Mouse (Mus musculus) embryonic facial prominence, embryonic 14.5 days (tissue): Measurements from ENCODE around the gene Rerg. TPM values are rescaled to one million over a fixed set of nuclear protein-coding genes. Genes with fewer than 3 reads are reported as not detected.

Source experiments
- ATAC-seq: fragments of 200-750 bp; cut with Nextera tagmentation; 2 replicates; pipeline ENCODE4 v1.8.0; 2017; ENCODE audit warnings: low read depth, moderate number of reproducible peaks, moderate TSS enrichment
- DNase-seq: peaks from one replicate; pipeline ENCODE4 v3.0.0-alpha.2; 2015; ENCODE audit warnings: low spot score
- H3K27ac ChIP-seq: fragments of 300-500 bp; sonication (generic); replicated peaks from 2 replicates; pipeline ENCODE4 v1.5.1; 2014; ENCODE audit warnings: low read depth, mild to moderate bottlenecking, low read length, moderate library complexity
- H3K27me3 ChIP-seq: fragments of 300-500 bp; sonication (generic); replicated peaks from 2 replicates; pipeline ENCODE4 v1.6.1; 2014; ENCODE audit warnings: low read length; ENCODE audit not compliant: control insufficient read depth, insufficient read depth
- H3K36me3 ChIP-seq: fragments of 300-500 bp; sonication (generic); 2 replicates; pipeline ENCODE4 v1.6.1; 2014; ENCODE audit warnings: low read length, mixed read lengths; ENCODE audit not compliant: control insufficient read depth, insufficient read depth
- H3K4me1 ChIP-seq: fragments of 300-500 bp; sonication (generic); 2 replicates; pipeline ENCODE4 v1.6.1; 2014; ENCODE audit warnings: antibody characterized with exemption, low read length; ENCODE audit not compliant: control insufficient read depth, insufficient read depth
- H3K4me2 ChIP-seq: fragments of 300-500 bp; sonication (generic); 2 replicates; pipeline ENCODE4 v1.6.1; 2014; ENCODE audit warnings: low read depth, mild to moderate bottlenecking, low read length, moderate library complexity, mixed read lengths
- H3K4me3 ChIP-seq: fragments of 300-500 bp; sonication (generic); 2 replicates; pipeline ENCODE4 v1.5.1; 2014; ENCODE audit warnings: low read depth, mild to moderate bottlenecking, low read length
- H3K9ac ChIP-seq: fragments of 300-500 bp; sonication (generic); 2 replicates; pipeline ENCODE4 v1.6.1; 2014; ENCODE audit warnings: low read depth, mild to moderate bottlenecking, low read length, moderate library complexity, mixed read lengths
- H3K9me3 ChIP-seq: fragments of 300-500 bp; sonication (generic); 2 replicates; pipeline ENCODE4 v1.6.1; 2016; ENCODE audit warnings: low read length; ENCODE audit not compliant: control insufficient read depth
- WGBS: fragments of 180-500 bp; shearing (Covaris S2); extraction: QIAGEN DNeasy Blood & Tissue Kit; methylation state at CpG from one replicate; pipeline ENCODE4 v1.1.7; 2014; 5-methylcytosine and 5-hydroxymethylcytosine counted together
- polyA plus RNA-seq: library from polyadenylated mRNA; unstranded; fragments of >200 nt; fragmentation: Nextera tagmentation; extraction: Ambion mirVana; gene quantifications from 2 replicates; pipeline ENCODE4 v1.2.1, GENCODE M21; 2014

Rerg gene
- polyA plus RNA-seq, 1 experiment from 2014 or later: 26.0 TPM

DNA sequence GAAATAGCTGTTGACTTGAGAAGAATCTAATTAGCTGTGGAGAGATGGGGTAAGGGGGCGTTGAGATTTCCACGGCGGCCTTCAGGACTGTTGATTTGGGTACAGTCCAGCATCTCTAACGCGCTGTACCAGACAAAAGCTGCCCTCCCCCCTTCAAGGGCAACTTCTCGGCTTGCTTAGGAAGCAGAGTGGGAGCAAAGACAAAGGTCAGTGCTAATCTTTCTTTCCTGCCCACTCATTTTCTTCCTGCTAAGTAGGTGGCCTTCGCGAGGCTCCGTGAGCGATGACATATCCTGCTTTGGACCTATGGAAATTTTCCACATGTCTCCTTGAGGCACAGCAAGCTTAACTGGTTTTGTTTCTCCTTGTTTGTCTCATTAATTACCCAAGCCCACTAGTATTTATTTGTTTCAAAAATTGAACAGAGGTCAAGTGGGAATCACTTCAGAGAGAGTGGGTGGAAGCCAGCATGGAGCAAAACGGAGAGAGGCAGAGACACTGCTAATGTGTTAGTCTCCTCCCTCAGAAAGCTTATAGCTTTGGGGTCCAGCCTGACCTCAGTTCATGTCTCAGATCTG lies 25.2 kb downstream of the Rerg start:
- no peak overlapping the region for H3K4me2 ChIP-seq
- DNase-seq (no peak), ATAC-seq (no peak)
- H3K27me3 ChIP-seq: no peaks in the 10 kb centered on the region
- WGBS: 52% methylated on average over 11 of the region's 11 CpGs
- H3K4me3 ChIP-seq: no peak overlapping the region
- peaks cover 5% of the 10 kb centered on the region; the same call in 1 of the 2 replicates for H3K36me3 ChIP-seq
- no peak overlapping the region for H3K9ac ChIP-seq
- H3K9me3 ChIP-seq: no peaks in the 10 kb centered on the region
- H3K4me1 ChIP-seq: peaks cover 10% of the 10 kb centered on the region
- H3K27ac ChIP-seq: no peak overlapping the region

DNA sequence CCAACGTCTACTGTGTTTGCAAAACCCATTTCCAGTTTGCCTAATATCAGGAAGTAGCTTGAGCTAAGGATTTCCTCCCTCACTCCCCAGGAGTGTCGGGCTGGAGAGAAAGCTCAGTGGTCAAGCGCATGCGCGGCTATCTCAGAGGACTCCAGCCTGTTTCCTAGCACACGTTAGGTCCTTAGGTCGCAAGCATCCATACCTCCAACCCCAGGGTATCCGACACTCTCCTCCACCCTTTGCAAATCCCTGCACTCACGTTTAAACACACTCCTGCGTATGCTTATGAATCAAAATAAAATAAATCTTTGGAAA lies 25.8 kb downstream of the Rerg start:
- no peaks in the 10 kb centered on the region for H3K9me3 ChIP-seq
- H3K27me3 ChIP-seq: no peaks in the 10 kb centered on the region
- H3K36me3 ChIP-seq: peaks cover 5% of the 10 kb centered on the region; the same call in 1 of the 2 replicates
- ATAC-seq (no peak), DNase-seq (no peak)
- H3K9ac ChIP-seq: no peak overlapping the region
- WGBS: 88% methylated on average over 10 of the region's 10 CpGs
- no peak overlapping the region for H3K4me3 ChIP-seq
- no peak overlapping the region for H3K4me2 ChIP-seq
- peaks cover 10% of the 10 kb centered on the region for H3K4me1 ChIP-seq
- H3K27ac ChIP-seq: no peak overlapping the region

DNA sequence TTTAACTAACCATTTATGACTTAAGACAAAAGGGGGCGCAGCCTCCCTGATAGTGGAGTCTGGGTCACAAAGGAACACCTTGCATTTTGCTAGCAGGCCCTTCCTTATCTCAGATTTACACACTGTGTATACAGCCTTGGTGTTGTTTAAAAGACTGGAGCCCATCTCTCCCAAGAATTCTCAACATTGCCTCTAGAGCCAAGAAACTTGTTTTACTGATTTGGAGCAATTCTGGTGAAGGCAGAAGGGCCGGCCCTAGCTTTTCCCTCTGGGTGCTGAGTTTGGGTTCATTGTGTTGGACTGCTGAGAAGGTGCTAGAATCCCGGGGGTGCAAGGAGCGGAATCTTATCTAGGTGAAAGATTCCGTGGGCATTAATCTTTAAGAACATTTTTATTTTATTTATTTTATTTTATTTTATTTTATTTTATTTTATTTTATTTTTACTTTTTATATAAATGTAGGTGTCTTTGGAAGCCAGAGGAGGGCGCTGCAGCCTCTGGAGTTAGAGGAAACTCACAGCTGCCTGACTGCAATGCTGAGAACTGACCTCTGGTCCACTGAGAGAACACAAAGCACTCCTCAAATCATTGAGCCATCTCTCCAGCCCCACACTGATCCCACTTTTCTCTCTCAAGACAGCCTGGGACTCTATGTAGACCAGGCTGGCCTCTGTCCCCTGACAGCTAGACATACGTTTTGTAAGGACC lies 26.3 kb downstream of the Rerg start:
- no peak overlapping the region for H3K4me2 ChIP-seq
- H3K27me3 ChIP-seq: no peaks in the 10 kb centered on the region
- H3K9me3 ChIP-seq: no peaks in the 10 kb centered on the region
- ATAC-seq (no peak), DNase-seq (no peak)
- H3K36me3 ChIP-seq: peaks cover 5% of the 10 kb centered on the region; the same call in 1 of the 2 replicates
- 80% methylated on average over 7 of the region's 7 CpGs for WGBS
- H3K4me1 ChIP-seq: peaks cover 10% of the 10 kb centered on the region
- no peak overlapping the region for H3K9ac ChIP-seq
- peak overlapping the region; percentile 39; the same call in 1 of the 2 replicates for H3K27ac ChIP-seq
- H3K4me3 ChIP-seq: no peak overlapping the region

DNA sequence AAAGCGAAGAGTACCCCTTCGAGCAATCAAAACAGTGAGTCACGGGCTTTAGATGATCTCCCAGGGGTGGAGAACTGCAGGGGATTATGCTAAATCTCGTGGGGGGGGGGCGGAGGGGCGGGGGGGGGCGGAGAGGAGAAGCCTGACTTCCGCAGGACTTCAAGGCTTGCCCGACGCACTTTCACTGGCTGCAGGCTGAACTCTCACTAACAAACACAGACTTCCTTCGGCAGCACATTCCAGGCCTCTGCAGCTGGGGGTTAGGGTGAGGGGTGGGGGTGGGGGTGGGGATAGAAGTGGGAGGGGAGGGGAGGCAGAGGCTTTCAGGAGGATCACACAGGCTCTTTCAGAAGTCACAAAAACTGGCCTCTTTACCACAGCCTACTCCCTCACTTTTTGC lies 27.5 kb downstream of the Rerg start:
- Histone ChIP-seq H3K4me2 (peak overlapping the region; percentile 57), H3K4me3 (peak overlapping the region; percentile 28), H3K27me3 (no peaks in the 10 kb centered on the region), H3K9me3 (no peaks in the 10 kb centered on the region), H3K4me1 (peaks cover 10% of the 10 kb centered on the region), H3K9ac (peak overlapping the region; percentile 58), H3K36me3 (peaks cover 5% of the 10 kb centered on the region; the same call in 1 of the 2 replicates), H3K27ac (peak overlapping the region; percentile 77)
- DNase-seq (peak; percentile 91), ATAC-seq (peak; percentile 92)
- 0% methylated on average over 8 of the region's 11 CpGs for WGBS

DNA sequence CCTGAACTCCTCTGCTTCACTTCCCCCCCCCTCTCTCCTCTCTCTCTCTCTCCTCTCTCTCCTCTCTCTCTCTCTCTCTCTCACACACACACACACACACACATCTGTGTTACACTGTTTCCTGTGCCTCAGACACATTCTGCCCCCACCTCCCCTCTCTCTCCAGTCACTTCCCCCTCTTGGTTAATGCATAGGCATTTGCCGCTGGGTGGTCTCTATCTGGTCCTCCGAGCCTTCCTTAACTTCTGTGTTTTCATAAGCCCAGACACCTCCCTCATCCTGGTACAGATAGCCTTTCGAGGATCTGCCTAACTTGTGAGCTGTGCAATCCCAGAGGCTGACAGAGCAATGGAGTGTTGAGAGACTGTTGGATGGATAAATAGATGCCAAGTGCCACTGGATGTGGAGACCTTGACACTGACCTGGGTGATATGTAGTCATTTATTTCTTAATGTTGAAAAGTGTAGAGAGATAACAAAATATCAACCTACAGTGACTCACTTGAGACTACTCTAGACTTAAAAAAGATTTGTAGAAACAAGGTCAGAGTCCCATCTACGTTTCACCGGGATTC lies 29.0 kb downstream of the Rerg start:
- DNase-seq: no peak
- no peak overlapping the region for H3K27ac ChIP-seq
- WGBS: 53% methylated on average over 5 of the region's 5 CpGs
- H3K27me3 ChIP-seq: no peaks in the 10 kb centered on the region
- no peak overlapping the region for H3K9ac ChIP-seq
- no peaks in the 10 kb centered on the region for H3K9me3 ChIP-seq
- no peak overlapping the region for H3K4me3 ChIP-seq
- peaks cover 10% of the 10 kb centered on the region for H3K4me1 ChIP-seq
- peaks cover 4% of the 10 kb centered on the region; the same call in 1 of the 2 replicates for H3K36me3 ChIP-seq
- no peak overlapping the region for H3K4me2 ChIP-seq
- no peak for ATAC-seq

DNA sequence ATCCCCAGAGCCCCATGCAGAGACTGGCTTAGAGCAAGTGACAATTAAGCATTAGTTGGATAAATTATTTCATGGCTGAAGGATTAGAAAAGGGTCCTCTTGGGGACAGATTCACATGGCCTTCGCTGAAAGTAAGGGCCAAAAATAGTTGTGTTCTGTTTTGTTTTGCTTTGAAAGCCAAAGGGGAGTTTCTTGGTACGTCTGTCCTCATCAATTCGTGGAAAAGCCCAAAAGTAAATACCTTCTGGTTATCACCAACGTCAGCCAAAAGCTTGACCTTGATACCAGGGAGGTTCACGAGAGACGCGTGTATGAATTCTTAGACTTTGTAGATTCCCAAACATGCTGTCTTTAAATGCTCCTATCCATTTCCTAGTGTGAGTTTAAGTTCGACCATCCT lies 31.5 kb downstream of the Rerg start:
- DNase-seq (no peak), ATAC-seq (no peak)
- WGBS: 67% methylated on average over 8 of the region's 8 CpGs
- no peaks in the 10 kb centered on the region for H3K27me3 ChIP-seq
- no peaks in the 10 kb centered on the region for H3K36me3 ChIP-seq
- H3K27ac ChIP-seq: no peak overlapping the region
- H3K4me3 ChIP-seq: no peak overlapping the region
- no peaks in the 10 kb centered on the region for H3K9me3 ChIP-seq
- H3K9ac ChIP-seq: no peak overlapping the region
- no peak overlapping the region for H3K4me2 ChIP-seq
- peaks cover 27% of the 10 kb centered on the region for H3K4me1 ChIP-seq

DNA sequence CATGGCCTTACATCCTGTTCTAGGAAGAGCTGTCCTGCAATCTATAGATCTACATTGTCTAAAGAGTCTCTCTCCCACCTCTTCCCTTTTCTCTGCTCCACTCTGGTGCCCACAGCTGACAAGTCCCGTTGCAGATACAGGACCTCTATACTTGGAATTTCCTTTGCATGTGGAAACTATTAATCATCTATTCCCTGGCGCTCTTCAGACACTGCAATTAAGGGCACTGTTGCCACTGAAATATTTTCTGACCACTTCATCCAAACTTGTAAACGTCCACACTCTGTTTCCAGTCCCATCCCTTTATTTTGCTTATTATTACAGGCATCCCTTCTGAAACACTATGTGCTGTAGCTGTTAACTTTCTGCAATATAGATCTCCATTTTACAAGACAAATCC lies 31.9 kb downstream of the Rerg start:
- H3K9ac ChIP-seq: no peak overlapping the region
- H3K4me2 ChIP-seq: no peak overlapping the region
- H3K4me3 ChIP-seq: no peak overlapping the region
- DNase-seq: no peak
- no peak for ATAC-seq
- no peak overlapping the region for H3K27ac ChIP-seq
- no peaks in the 10 kb centered on the region for H3K27me3 ChIP-seq
- H3K9me3 ChIP-seq: no peaks in the 10 kb centered on the region
- H3K4me1 ChIP-seq: peaks cover 23% of the 10 kb centered on the region
- H3K36me3 ChIP-seq: no peaks in the 10 kb centered on the region
- WGBS: 32% methylated on average over 3 of the region's 3 CpGs

DNA sequence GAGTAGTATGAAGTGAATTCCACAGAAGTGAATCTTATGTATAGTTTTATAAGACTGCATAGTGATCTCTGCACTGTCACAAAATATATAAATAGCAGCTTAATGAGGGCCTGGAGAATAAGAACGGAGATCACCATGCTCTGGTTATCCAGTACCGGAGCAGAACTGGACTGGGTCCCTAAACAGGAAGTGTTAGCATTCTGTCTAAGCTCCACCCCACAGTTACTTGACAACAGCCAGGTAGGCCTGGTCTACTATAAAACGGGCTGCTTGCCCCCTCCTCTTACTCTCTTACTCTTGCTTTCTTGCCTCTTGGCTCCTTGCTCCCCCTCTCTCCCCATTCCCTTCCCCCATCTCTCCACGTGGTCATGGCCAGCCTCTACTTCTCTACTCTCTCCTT lies 33.9 kb downstream of the Rerg start:
- WGBS: 70% methylated on average over 4 of the region's 4 CpGs
- no peak overlapping the region for H3K9ac ChIP-seq
- ATAC-seq: no peak

More for the DNA sequence above, 33.9 kb downstream of the Rerg start:
- peaks cover 18% of the 10 kb centered on the region for H3K4me1 ChIP-seq
- no peaks in the 10 kb centered on the region for H3K9me3 ChIP-seq
- no peak overlapping the region for H3K27ac ChIP-seq
- H3K36me3 ChIP-seq: no peaks in the 10 kb centered on the region
- H3K4me3 ChIP-seq: no peak overlapping the region
- no peak for DNase-seq
- H3K27me3 ChIP-seq: no peaks in the 10 kb centered on the region
- no peak overlapping the region for H3K4me2 ChIP-seq
